Mouse (Mus musculus): ENCODE measurements at regions not wholly inside any gene's neighbourhood (a gene's known extent, or its start where the extent isn't known, plus 50 kb on each side); places are given as distances from the start of the nearest gene placed in this dataset.
A peak's percentile ranks its signal among the peaks of the same experiment; 100 is the strongest.

DNA sequence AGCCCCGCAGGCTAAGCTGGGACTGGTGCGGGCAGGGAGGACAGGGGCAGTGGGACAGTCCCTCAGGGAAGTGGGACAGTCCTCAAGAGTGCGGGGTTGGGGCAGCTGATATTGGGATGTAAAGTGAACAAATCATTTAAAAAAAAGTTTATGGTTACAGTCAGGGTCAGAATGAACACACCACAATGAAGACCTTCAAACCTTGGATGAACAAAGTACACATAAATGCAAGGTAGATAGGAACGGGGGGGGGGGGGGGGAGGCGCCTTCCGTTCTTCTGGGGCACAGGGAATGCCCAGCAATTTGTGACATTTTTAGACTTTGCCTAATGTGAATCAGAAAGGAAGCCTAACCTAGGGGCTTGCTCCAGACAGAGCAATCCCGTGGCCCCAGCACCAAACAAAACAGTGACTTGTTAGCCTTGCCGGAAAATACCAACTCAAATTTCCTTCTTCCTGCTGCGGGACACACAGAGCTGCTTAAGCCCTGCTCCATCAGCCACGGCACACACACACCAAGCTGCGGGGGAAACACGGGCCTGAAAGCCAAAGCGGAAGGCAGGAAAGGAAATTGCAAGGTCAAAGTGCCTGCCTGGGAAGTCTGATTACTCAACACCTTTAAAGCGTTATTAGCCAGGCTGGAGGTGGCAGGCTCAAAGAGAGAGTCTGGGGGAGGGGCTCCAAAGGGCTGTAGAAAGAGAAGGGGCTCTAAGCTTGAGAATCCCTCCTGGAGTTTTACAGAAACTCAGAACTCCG, 309.6 kb upstream of the Jarid2 start:
- peak; percentile 72 for ATAC-seq (ENCODE audit: low FRiP score, low TSS enrichment)
- peak overlapping the region; percentile 55 for H3K9ac ChIP-seq (replicated peaks; ENCODE audit: low read length)
- H3K27me3 ChIP-seq (ENCODE audit: insufficient read depth, low read length) = no peaks in the 10 kb centered on the region
- H3K36me3 ChIP-seq (ENCODE audit: insufficient read depth, low read length) = no peaks in the 10 kb centered on the region
- no peak overlapping the region for H3K4me3 ChIP-seq (ENCODE audit: low read length)
- peaks cover 63% of the 10 kb centered on the region for H3K4me1 ChIP-seq (ENCODE audit: insufficient read depth, low read length)
- H3K9me3 ChIP-seq (ENCODE audit: low read length) = no peaks in the 10 kb centered on the region
- H3K4me2 ChIP-seq (replicated peaks; ENCODE audit: low read depth, low read length) = peak overlapping the region; percentile 38
- H3K27ac ChIP-seq (ENCODE audit: low read length) = peak overlapping the region; percentile 88
- WGBS = 14% methylated on average over 14 of the region's 15 CpGs

- Histone ChIP-seq H3K4me1 (ENCODE audit: insufficient read depth, low read length) (peaks cover 63% of the 10 kb centered on the region), H3K4me3 (ENCODE audit: low read length) (no peak overlapping the region), H3K36me3 (ENCODE audit: insufficient read depth, low read length) (no peaks in the 10 kb centered on the region), H3K27me3 (ENCODE audit: insufficient read depth, low read length) (no peaks in the 10 kb centered on the region), H3K4me2 (replicated peaks; ENCODE audit: low read depth, low read length) (peak overlapping the region; percentile 38; the same call in 1 of the 2 replicates), H3K27ac (ENCODE audit: low read length) (peak overlapping the region; percentile 88), H3K9ac (replicated peaks; ENCODE audit: low read length) (no peak overlapping the region), H3K9me3 (ENCODE audit: low read length) (no peaks in the 10 kb centered on the region)
- 11% methylated on average over 6 of the region's 6 CpGs for WGBS
- ATAC-seq (ENCODE audit: low FRiP score, low TSS enrichment) = peak; percentile 76
Observed at GRCm38 (mm10) chr13:44420227-44420592, 309.1 kb upstream of the Jarid2 start.

DNA sequence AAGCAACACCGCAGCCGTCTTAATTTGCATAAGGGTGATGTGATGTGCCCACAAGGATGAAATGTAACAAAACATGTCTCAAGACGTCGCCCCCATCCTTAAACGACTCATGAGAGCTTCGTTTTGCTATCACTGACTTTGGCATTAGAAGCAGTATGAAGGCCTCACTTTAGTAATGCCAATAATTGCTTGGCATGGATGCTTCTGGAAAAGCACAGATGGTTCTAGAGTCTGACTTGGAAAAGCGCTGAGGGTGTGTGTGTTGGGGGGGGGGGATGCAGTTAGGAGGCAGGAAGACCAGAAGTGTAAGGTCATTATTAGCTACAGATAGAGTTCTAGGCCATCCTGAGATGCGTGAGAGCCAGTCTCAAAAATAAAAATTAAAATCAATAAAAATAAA, 308.3 kb upstream of the Jarid2 start:
- Histone ChIP-seq H3K4me1 (ENCODE audit: insufficient read depth, low read length) (peaks cover 61% of the 10 kb centered on the region), H3K4me3 (ENCODE audit: low read length) (no peak overlapping the region), H3K27ac (ENCODE audit: low read length) (no peak overlapping the region; the same call in 1 of the 2 replicates), H3K27me3 (ENCODE audit: insufficient read depth, low read length) (no peaks in the 10 kb centered on the region), H3K36me3 (ENCODE audit: insufficient read depth, low read length) (no peaks in the 10 kb centered on the region), H3K9ac (replicated peaks; ENCODE audit: low read length) (no peak overlapping the region), H3K9me3 (ENCODE audit: low read length) (no peaks in the 10 kb centered on the region), H3K4me2 (replicated peaks; ENCODE audit: low read depth, low read length) (no peak overlapping the region)
- 89% methylated on average over 8 of the region's 8 CpGs for WGBS
- ATAC-seq (ENCODE audit: low FRiP score, low TSS enrichment) = no peak

DNA sequence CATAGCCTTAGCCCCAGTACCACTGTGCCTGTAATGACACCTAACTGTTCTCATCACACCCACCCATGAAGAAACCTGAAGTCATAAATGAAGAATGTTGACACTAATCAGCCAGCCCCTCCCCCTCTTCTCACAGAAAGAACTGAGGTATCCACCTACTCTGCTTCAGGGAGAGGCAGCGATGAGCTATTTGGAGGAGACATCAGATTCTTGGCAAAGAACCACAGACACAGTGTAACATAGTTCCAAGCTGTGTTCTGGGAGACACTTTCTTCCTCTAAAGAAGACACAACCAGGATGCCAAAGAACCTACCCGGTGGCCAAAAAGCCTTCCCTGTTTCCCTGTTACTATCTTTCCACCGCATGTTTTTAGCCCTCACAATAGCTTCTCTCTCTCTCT, 307.8 kb upstream of the Jarid2 start:
- Histone ChIP-seq H3K4me2 (replicated peaks; ENCODE audit: low read depth, low read length) (no peak overlapping the region), H3K27ac (ENCODE audit: low read length) (no peak overlapping the region), H3K9ac (replicated peaks; ENCODE audit: low read length) (no peak overlapping the region), H3K4me1 (ENCODE audit: insufficient read depth, low read length) (peaks cover 56% of the 10 kb centered on the region), H3K4me3 (ENCODE audit: low read length) (no peak overlapping the region), H3K9me3 (ENCODE audit: low read length) (no peaks in the 10 kb centered on the region), H3K36me3 (ENCODE audit: insufficient read depth, low read length) (no peaks in the 10 kb centered on the region), H3K27me3 (ENCODE audit: insufficient read depth, low read length) (no peaks in the 10 kb centered on the region)
- no peak for ATAC-seq (ENCODE audit: low FRiP score, low TSS enrichment)
- 76% methylated on average over 3 of the region's 3 CpGs for WGBS

GRCm38 (mm10) chr13:44421922-44422321, 307.4 kb upstream of the Jarid2 start:
- H3K4me3 ChIP-seq (ENCODE audit: low read length) = no peak overlapping the region
- H3K4me1 ChIP-seq (ENCODE audit: insufficient read depth, low read length) = peaks cover 52% of the 10 kb centered on the region
- H3K9ac ChIP-seq (replicated peaks; ENCODE audit: low read length) = no peak overlapping the region
- H3K4me2 ChIP-seq (replicated peaks; ENCODE audit: low read depth, low read length) = no peak overlapping the region
- no peaks in the 10 kb centered on the region for H3K9me3 ChIP-seq (ENCODE audit: low read length)
- H3K27ac ChIP-seq (ENCODE audit: low read length) = no peak overlapping the region
- ATAC-seq (ENCODE audit: low FRiP score, low TSS enrichment) = no peak
- WGBS = 42% methylated on average over 5 of the region's 5 CpGs
- H3K27me3 ChIP-seq (ENCODE audit: insufficient read depth, low read length) = no peaks in the 10 kb centered on the region
- H3K36me3 ChIP-seq (ENCODE audit: insufficient read depth, low read length) = no peaks in the 10 kb centered on the region

DNA sequence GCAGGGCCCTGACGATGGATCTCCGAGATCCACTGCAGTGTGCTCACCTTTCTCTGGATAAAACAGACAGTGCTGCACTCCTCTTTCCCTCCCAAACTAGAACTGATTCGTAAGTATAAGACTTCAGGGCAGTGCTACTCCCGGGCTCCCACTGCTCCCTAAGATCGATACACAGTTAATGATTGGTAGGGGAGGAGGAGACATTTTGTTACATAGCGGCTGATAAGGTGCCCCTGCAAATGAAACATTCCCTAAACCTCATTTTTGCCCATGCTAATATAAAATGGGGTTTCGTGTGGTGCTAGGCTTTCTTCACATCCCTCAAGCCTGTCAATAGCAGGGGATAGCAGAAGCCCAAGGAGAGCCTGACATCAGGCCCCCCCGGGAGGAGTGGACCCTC, 298.8 kb upstream of the Jarid2 start:
- WGBS = 85% methylated on average over 8 of the region's 8 CpGs

DNA sequence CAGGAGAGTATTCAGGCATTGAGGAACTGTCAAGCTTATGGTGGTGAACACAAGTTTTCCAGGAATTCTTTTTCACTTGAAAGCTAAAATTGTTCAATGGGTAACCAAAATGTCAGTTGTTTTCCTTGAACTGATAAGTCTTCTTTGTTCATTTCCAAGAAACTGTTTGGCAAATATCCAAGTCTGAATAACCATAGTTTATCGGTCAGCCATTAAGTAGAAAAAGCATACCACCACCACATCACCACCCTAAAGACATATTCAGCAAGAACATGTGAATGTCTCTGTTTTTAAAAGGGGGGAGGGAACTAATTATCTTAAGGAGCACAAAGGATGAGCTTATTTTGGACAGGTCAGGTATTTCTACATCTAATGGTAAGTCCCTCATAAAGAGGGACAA, 291.6 kb upstream of the Jarid2 start:
- Histone ChIP-seq H3K36me3 (ENCODE audit: insufficient read depth, low read length) (no peaks in the 10 kb centered on the region), H3K4me1 (ENCODE audit: insufficient read depth, low read length) (no peaks in the 10 kb centered on the region), H3K4me3 (ENCODE audit: low read length) (no peak overlapping the region), H3K27me3 (ENCODE audit: insufficient read depth, low read length) (no peaks in the 10 kb centered on the region), H3K4me2 (replicated peaks; ENCODE audit: low read depth, low read length) (no peak overlapping the region), H3K9me3 (ENCODE audit: low read length) (no peaks in the 10 kb centered on the region), H3K9ac (replicated peaks; ENCODE audit: low read length) (no peak overlapping the region), H3K27ac (ENCODE audit: low read length) (no peak overlapping the region)
- 63% methylated on average over 1 of the region's 1 CpGs for WGBS
- ATAC-seq (ENCODE audit: low FRiP score, low TSS enrichment) = no peak

More for the DNA sequence above, 298.8 kb upstream of the Jarid2 start:
- ATAC-seq (ENCODE audit: low FRiP score, low TSS enrichment) = no peak
- Histone ChIP-seq H3K27ac (ENCODE audit: low read length) (no peak overlapping the region), H3K36me3 (ENCODE audit: insufficient read depth, low read length) (no peaks in the 10 kb centered on the region), H3K9ac (replicated peaks; ENCODE audit: low read length) (no peak overlapping the region), H3K4me2 (replicated peaks; ENCODE audit: low read depth, low read length) (no peak overlapping the region), H3K4me3 (ENCODE audit: low read length) (no peak overlapping the region), H3K27me3 (ENCODE audit: insufficient read depth, low read length) (no peaks in the 10 kb centered on the region), H3K9me3 (ENCODE audit: low read length) (no peaks in the 10 kb centered on the region), H3K4me1 (ENCODE audit: insufficient read depth, low read length) (no peaks in the 10 kb centered on the region; the same call in 1 of the 2 replicates)

- H3K27ac ChIP-seq (ENCODE audit: low read length) = no peak overlapping the region
- no peak overlapping the region for H3K4me2 ChIP-seq (replicated peaks; ENCODE audit: low read depth, low read length)
- no peak overlapping the region for H3K4me3 ChIP-seq (ENCODE audit: low read length)
- ATAC-seq (ENCODE audit: low FRiP score, low TSS enrichment) = no peak
- H3K27me3 ChIP-seq (ENCODE audit: insufficient read depth, low read length) = no peaks in the 10 kb centered on the region
- no peak overlapping the region for H3K9ac ChIP-seq (replicated peaks; ENCODE audit: low read length)
- no peaks in the 10 kb centered on the region for H3K4me1 ChIP-seq (ENCODE audit: insufficient read depth, low read length)
- WGBS = 81% methylated on average over 3 of the region's 3 CpGs
- H3K9me3 ChIP-seq (ENCODE audit: low read length) = no peaks in the 10 kb centered on the region
- H3K36me3 ChIP-seq (ENCODE audit: insufficient read depth, low read length) = no peaks in the 10 kb centered on the region
Observed at GRCm38 (mm10) chr13:44441061-44441460, 288.2 kb upstream of the Jarid2 start.

GRCm38 (mm10) chr13:44449216-44449830, 280.0 kb upstream of the Jarid2 start:
- H3K27ac ChIP-seq (ENCODE audit: low read length) = peak overlapping the region; percentile 44; the same call in 1 of the 2 replicates
- peaks cover 3% of the 10 kb centered on the region for H3K4me1 ChIP-seq (ENCODE audit: insufficient read depth, low read length)
- WGBS = 56% methylated on average over 1 of the region's 1 CpGs
- no peaks in the 10 kb centered on the region for H3K27me3 ChIP-seq (ENCODE audit: insufficient read depth, low read length)
- H3K9me3 ChIP-seq (ENCODE audit: low read length) = peaks cover 2% of the 10 kb centered on the region; the same call in 1 of the 2 replicates
- no peaks in the 10 kb centered on the region for H3K36me3 ChIP-seq (ENCODE audit: insufficient read depth, low read length)
- no peak overlapping the region for H3K9ac ChIP-seq (replicated peaks; ENCODE audit: low read length)
- no peak overlapping the region for H3K4me2 ChIP-seq (replicated peaks; ENCODE audit: low read depth, low read length)
- ATAC-seq (ENCODE audit: low FRiP score, low TSS enrichment) = peak; percentile 49; the same call in 1 of the 2 replicates
- no peak overlapping the region for H3K4me3 ChIP-seq (ENCODE audit: low read length)

DNA sequence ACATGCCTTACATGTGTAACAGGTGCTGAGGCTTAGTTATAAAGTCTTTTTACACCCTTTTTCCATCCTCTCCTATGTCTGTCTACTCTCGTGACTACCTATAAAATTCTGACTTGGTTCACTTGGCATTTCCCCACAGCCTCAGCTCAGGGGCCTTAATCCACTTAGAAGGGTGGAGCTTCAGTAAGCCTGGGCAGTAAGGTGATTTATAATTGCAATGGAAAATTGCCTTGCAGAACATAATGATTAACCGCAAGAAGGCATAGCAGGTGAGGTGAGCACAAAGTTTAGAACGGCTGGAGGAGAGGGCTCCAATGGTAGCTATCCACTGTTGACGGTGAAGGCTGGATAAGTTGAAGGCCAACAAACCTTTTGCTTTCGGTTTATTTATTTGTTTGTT, 278.1 kb upstream of the Jarid2 start:
- peak; percentile 80 for ATAC-seq (ENCODE audit: low FRiP score, low TSS enrichment)
- no peak overlapping the region for H3K9ac ChIP-seq (replicated peaks; ENCODE audit: low read length)
- no peaks in the 10 kb centered on the region for H3K27me3 ChIP-seq (ENCODE audit: insufficient read depth, low read length)
- H3K9me3 ChIP-seq (ENCODE audit: low read length) = peaks cover 2% of the 10 kb centered on the region; the same call in 1 of the 2 replicates
- no peak overlapping the region for H3K4me3 ChIP-seq (ENCODE audit: low read length)
- peak overlapping the region; percentile 66 for H3K27ac ChIP-seq (ENCODE audit: low read length)
- H3K4me2 ChIP-seq (replicated peaks; ENCODE audit: low read depth, low read length) = no peak overlapping the region
- H3K36me3 ChIP-seq (ENCODE audit: insufficient read depth, low read length) = no peaks in the 10 kb centered on the region
- 66% methylated on average over 5 of the region's 5 CpGs for WGBS
- peaks cover 14% of the 10 kb centered on the region for H3K4me1 ChIP-seq (ENCODE audit: insufficient read depth, low read length)

Measured in kidney, embryonic 16.5 days (tissue).